Mouse (Mus musculus) hindbrain, postnatal 0 days (tissue): ENCODE results near the gene Mphosph9. TPM values are rescaled to one million over a fixed set of nuclear protein-coding genes. Genes with fewer than 3 reads are reported as not detected.

Experiments
- ATAC-seq: fragments of 200-750 bp; cut with Nextera tagmentation; 2 replicates; pipeline ENCODE4 v1.8.0; 2017; ENCODE audit warnings: mild to moderate bottlenecking, moderate TSS enrichment, moderate library complexity
- DNase-seq: peaks from one replicate; pipeline ENCODE4 v3.0.0-alpha.2; 2015; ENCODE audit warnings: low spot score
- H3K27ac ChIP-seq: fragments of 300-500 bp; sonication (generic); 2 replicates; pipeline ENCODE4 v1.5.1; 2014; ENCODE audit warnings: mild to moderate bottlenecking
- H3K27me3 ChIP-seq: fragments of 300-500 bp; sonication (generic); 2 replicates; pipeline ENCODE4 v1.6.1; 2014; ENCODE audit warnings: low read length, mixed read lengths; ENCODE audit not compliant: insufficient read depth
- H3K36me3 ChIP-seq: fragments of 300-500 bp; sonication (generic); 2 replicates; pipeline ENCODE4 v1.6.1; 2014; ENCODE audit warnings: low read length, mixed read lengths; ENCODE audit not compliant: insufficient read depth
- H3K4me1 ChIP-seq: fragments of 300-500 bp; sonication (generic); 2 replicates; pipeline ENCODE4 v1.6.1; 2014; ENCODE audit warnings: antibody characterized with exemption, low read length, mixed read lengths; ENCODE audit not compliant: insufficient read depth
- H3K4me2 ChIP-seq: fragments of 300-500 bp; sonication (generic); 2 replicates; pipeline ENCODE4 v1.6.1; 2014; ENCODE audit warnings: low read depth, mild to moderate bottlenecking, low read length, moderate library complexity, mixed read lengths
- H3K4me3 ChIP-seq: fragments of 300-500 bp; sonication (generic); 2 replicates; pipeline ENCODE4 v1.5.1; 2014; ENCODE audit warnings: low read length
- H3K9ac ChIP-seq: fragments of 300-500 bp; sonication (generic); replicated peaks from 2 replicates; pipeline ENCODE4 v1.6.1; 2014; ENCODE audit warnings: mild to moderate bottlenecking, low read length, moderate library complexity, mixed read lengths
- H3K9me3 ChIP-seq: fragments of 300-500 bp; sonication (generic); 2 replicates; pipeline ENCODE4 v1.6.1; 2016; ENCODE audit warnings: low read length, mixed read lengths
- CTCF ChIP-seq: IDR thresholded peaks from 2 replicates; pipeline ENCODE4 v1.5.1; 2016; ENCODE audit warnings: antibody characterized with exemption, control low read depth, low read depth
- WGBS: fragments of 180-500 bp; shearing (Covaris S2); extraction: QIAGEN DNeasy Blood & Tissue Kit; methylation state at CpG from one replicate; pipeline ENCODE4 v1.1.7; 2014; 5-methylcytosine and 5-hydroxymethylcytosine counted together
- polyA plus RNA-seq: library from polyadenylated mRNA; unstranded; fragments of >200 nt; fragmentation: Nextera tagmentation; extraction: Ambion mirVana; gene quantifications from 2 replicates; pipeline ENCODE4 v1.2.1, GENCODE M21; 2015
- total RNA-seq: library from RNA; depleted of rRNA; stranded (reverse); fragments of >200 nt; gene quantifications from 2 replicates; pipeline ENCODE4 v1.2.3, GENCODE M21; 2014; rRNA removed

Gene Mphosph9
- total and polyA plus RNA-seq, 2 experiments from 2014 or later, result 9.2 to 20.7 TPM

- 87% methylated on average over 2 of the region's 2 CpGs for WGBS
- no peak for ATAC-seq
Observed at GRCm38 (mm10) chr5:124201564-124201963, 126.2 kb downstream of the Mphosph9 start.

More at GRCm38 (mm10) chr5:124201564-124201963, 126.2 kb downstream of the Mphosph9 start:
- no peak overlapping the region for H3K4me3 ChIP-seq
- no peak overlapping the region for H3K27ac ChIP-seq
- H3K4me1 ChIP-seq, result 0 out of 2 replicates have a peak, but pooled peaks cover 8% of the 10 kb centered on the region
- no peak for TF ChIP-seq CTCF
- no peak for DNase-seq
- H3K36me3 ChIP-seq, result no peaks in the 10 kb centered on the region
- H3K4me2 ChIP-seq, result no peak overlapping the region
- H3K9ac ChIP-seq, result no peak overlapping the region
- no peaks in the 10 kb centered on the region for H3K27me3 ChIP-seq
- H3K9me3 ChIP-seq, result no peaks in the 10 kb centered on the region

Other genes starting within 250 kb of the Mphosph9 start
- 69.3 and 71.2 TPM in 2 replicates for gene Abcb9, start 232.2 kb downstream of the Mphosph9 start, total RNA-seq
- 30.8 and 34.5 TPM in 2 replicates for gene Abcb9, start 232.2 kb downstream of the Mphosph9 start, polyA plus RNA-seq
- gene Ogfod2, start 215.7 kb downstream of the Mphosph9 start, total RNA-seq, result 52.0 and 110 TPM in 2 replicates
- gene Ogfod2, start 215.7 kb downstream of the Mphosph9 start, polyA plus RNA-seq, result 36.0 and 38.2 TPM in 2 replicates
- gene Arl6ip4, start 211.9 kb downstream of the Mphosph9 start, total RNA-seq, result 32.5 and 45.2 TPM in 2 replicates
- gene Arl6ip4, start 211.9 kb downstream of the Mphosph9 start, polyA plus RNA-seq, result 115 and 121 TPM in 2 replicates
- gene Pitpnm2, start 78.2 kb downstream of the Mphosph9 start, total RNA-seq, result 43.9 and 44.1 TPM in 2 replicates
- gene Pitpnm2, start 78.2 kb downstream of the Mphosph9 start, polyA plus RNA-seq, result 7.6 TPM in 2 replicates
- 8.1 and 12.0 TPM in 2 replicates for gene 2810006K23Rik, start 117 bp upstream of the Mphosph9 start, total RNA-seq
- 9.7 and 11.3 TPM in 2 replicates for gene 2810006K23Rik, start 117 bp upstream of the Mphosph9 start, polyA plus RNA-seq
- gene Cdk2ap1, start 35.1 kb upstream of the Mphosph9 start, total RNA-seq, result 209 and 223 TPM in 2 replicates
- gene Cdk2ap1, start 35.1 kb upstream of the Mphosph9 start, polyA plus RNA-seq, result 102 and 109 TPM in 2 replicates
- 30.4 and 35.9 TPM in 2 replicates for gene Sbno1, start 98.0 kb upstream of the Mphosph9 start, total RNA-seq
- 71.0 and 73.6 TPM in 2 replicates for gene Sbno1, start 98.0 kb upstream of the Mphosph9 start, polyA plus RNA-seq
- gene Kmt5a, start 112.0 kb upstream of the Mphosph9 start, total RNA-seq, result 28.0 and 48.5 TPM in 2 replicates
- gene Kmt5a, start 112.0 kb upstream of the Mphosph9 start, polyA plus RNA-seq, result 17.2 and 20.5 TPM in 2 replicates
- gene Rilpl2, start 150.4 kb upstream of the Mphosph9 start, total RNA-seq, result 25.6 and 38.8 TPM in 2 replicates
- gene Rilpl2, start 150.4 kb upstream of the Mphosph9 start, polyA plus RNA-seq, result 33.2 and 34.8 TPM in 2 replicates
- 4.0 and 17.2 TPM in 2 replicates for gene Snrnp35, start 155.2 kb upstream of the Mphosph9 start, total RNA-seq
- gene Snrnp35, start 155.2 kb upstream of the Mphosph9 start, polyA plus RNA-seq, result 13.9 and 17.3 TPM in 2 replicates
- 10.4 and 12.4 TPM in 2 replicates for gene Rilpl1, start 203.4 kb upstream of the Mphosph9 start, total RNA-seq
- 13.3 and 13.5 TPM in 2 replicates for gene Rilpl1, start 203.4 kb upstream of the Mphosph9 start, polyA plus RNA-seq
- 206 and 219 TPM in 2 replicates for gene Tmed2, start 212.7 kb upstream of the Mphosph9 start, total RNA-seq
- gene Tmed2, start 212.7 kb upstream of the Mphosph9 start, polyA plus RNA-seq, result 329 and 332 TPM in 2 replicates
- 14.7 and 15.5 TPM in 2 replicates for gene Ddx55, start 224.9 kb upstream of the Mphosph9 start, total RNA-seq
- gene Ddx55, start 224.9 kb upstream of the Mphosph9 start, polyA plus RNA-seq, result 22.1 and 22.9 TPM in 2 replicates